Mouse (Mus musculus): ENCODE measurements around the gene Mfsd5.

DNA sequence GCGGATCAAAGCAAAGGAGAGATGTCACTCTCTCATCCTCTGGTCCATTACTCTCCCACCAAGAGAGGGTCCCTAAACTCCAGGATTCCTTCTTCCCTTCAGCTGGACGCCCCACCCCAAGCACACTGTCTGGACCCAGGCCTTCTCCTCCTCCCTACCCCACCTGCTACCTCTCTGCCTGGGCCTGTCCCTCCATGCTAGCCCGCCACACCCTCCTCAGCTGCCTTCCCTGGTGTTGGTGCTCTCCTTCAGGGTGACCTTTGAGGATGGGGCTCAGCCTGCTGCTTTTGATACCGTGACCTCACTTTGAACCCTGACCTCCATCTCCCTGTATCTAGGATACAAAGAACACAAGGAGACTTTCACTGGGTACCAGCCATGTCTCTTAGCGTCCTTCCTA, 28.7 kb upstream of the Mfsd5 start:
- TF ChIP-seq POLR2A (IDR thresholded peaks at IDR 0.05; ENCODE audit: low read depth, low read length) (no peak), CTCF (IDR thresholded peaks at IDR 0.05; ENCODE audit: extremely low read depth, insufficient read depth, insufficient read length, insufficient replicate concordance) (no peak)
